Mouse (Mus musculus) heart, embryonic 15.5 days (tissue): ENCODE results near the gene Bmpr1b. TPM values are rescaled to one million over a fixed set of nuclear protein-coding genes. Genes with fewer than 3 reads are reported as not detected.
"Not testable (repeated sequence)": the region's sequence is repeated elsewhere in the genome, so short reads cannot be mapped to it uniquely, and the experiment has no call there.

Experiments
- ATAC-seq: fragments of 200-750 bp; cut with Nextera tagmentation; replicated peaks from 2 replicates; pipeline ENCODE4 v1.8.0; 2017; ENCODE audit warnings: low read depth, moderate TSS enrichment; ENCODE audit not compliant: insufficient number of reproducible peaks, insufficient read depth, low FRiP score
- H3K27ac ChIP-seq: fragments of 300-500 bp; sonication (generic); 2 replicates; pipeline ENCODE4 v1.5.1; 2015; ENCODE audit warnings: mild to moderate bottlenecking, inconsistent platforms
- H3K27me3 ChIP-seq: fragments of 300-500 bp; sonication (generic); 2 replicates; pipeline ENCODE4 v1.6.1; 2015; ENCODE audit warnings: inconsistent platforms
- H3K36me3 ChIP-seq: fragments of 300-500 bp; sonication (generic); 2 replicates; pipeline ENCODE4 v1.6.1; 2015; ENCODE audit warnings: mild to moderate bottlenecking, inconsistent platforms
- H3K4me1 ChIP-seq: fragments of 300-500 bp; sonication (generic); replicated peaks from 2 replicates; pipeline ENCODE4 v1.6.1; 2015; ENCODE audit warnings: inconsistent platforms
- H3K4me2 ChIP-seq: fragments of 300-500 bp; sonication (generic); 2 replicates; pipeline ENCODE4 v1.6.1; 2015; ENCODE audit warnings: inconsistent platforms, mild to moderate bottlenecking, moderate library complexity
- H3K4me3 ChIP-seq: fragments of 300-500 bp; sonication (generic); 2 replicates; pipeline ENCODE4 v1.5.1; 2015; ENCODE audit warnings: mild to moderate bottlenecking, inconsistent platforms
- H3K9ac ChIP-seq: fragments of 300-500 bp; sonication (generic); 2 replicates; pipeline ENCODE4 v1.6.1; 2015; ENCODE audit warnings: mild to moderate bottlenecking, inconsistent platforms
- H3K9me3 ChIP-seq: fragments of 300-500 bp; sonication (generic); replicated peaks from 2 replicates; pipeline ENCODE4 v1.6.1; 2016; ENCODE audit warnings: inconsistent platforms
- WGBS: fragments of 180-500 bp; shearing (Covaris S2); methylation state at CpG from one replicate; pipeline ENCODE4 v1.1.7; 2015; ENCODE audit warnings: mixed read lengths; 5-methylcytosine and 5-hydroxymethylcytosine counted together
- polyA plus RNA-seq: library from polyadenylated mRNA; unstranded; fragments of >200 nt; fragmentation: Nextera tagmentation; extraction: Ambion mirVana; gene quantifications from 2 replicates; pipeline ENCODE4 v1.2.1, GENCODE M21; 2015

Bmpr1b gene
- 0.59 and 1.2 TPM in 2 replicates for polyA plus RNA-seq

DNA sequence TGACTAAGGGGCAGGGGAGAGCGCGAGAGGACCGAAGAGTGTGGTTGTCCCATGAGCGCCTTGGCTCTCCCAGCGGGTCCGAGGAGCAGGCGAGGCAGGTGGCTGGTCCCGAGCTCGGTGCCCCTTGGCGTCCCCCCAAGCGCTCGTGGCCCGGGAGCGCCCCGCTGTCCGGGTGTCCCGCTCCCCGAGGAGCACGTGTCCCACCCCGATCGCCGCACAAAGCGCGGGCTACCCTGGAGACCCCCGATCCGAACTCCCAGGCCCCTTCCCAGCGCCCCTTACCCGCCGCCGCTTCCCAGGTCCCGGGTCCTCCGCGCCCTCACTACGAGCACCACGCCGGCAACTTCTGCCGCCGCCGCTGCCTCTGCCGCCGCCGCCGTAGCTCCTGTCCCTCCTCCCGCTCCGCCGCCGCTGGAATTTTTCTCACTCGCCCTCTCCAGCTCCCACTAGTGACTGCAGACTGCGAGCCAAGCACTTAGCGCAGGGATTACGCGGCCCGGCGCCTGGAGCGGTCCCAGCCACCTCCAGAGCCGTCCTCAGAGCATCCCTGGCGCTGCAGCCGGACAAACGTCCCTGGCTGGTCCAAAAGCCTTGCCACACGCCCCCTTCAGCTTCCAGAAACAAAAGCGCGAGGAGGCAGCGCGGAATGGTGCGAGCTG lies at the start of gene Bmpr1b:
Gene Bmpr1b, minus strand, starts transcription at position 563 of the 659 bp plus-strand sequence.
- Histone ChIP-seq H3K36me3 (no peaks in the 10 kb centered on the region), H3K9me3 (no peaks in the 10 kb centered on the region), H3K4me2 (peak within 1 kb of the TSS; percentile 99), H3K9ac (peak within 1 kb of the TSS; percentile 64), H3K27me3 (peaks cover 47% of the 10 kb centered on the region), H3K27ac (no peak within 1 kb of the TSS), H3K4me1 (peaks cover 11% of the 10 kb centered on the region), H3K4me3 (peak within 1 kb of the TSS; percentile 68)
- under 1% methylated on average over 65 of the region's 65 CpGs for WGBS
- peak; percentile 83; the same call in 1 of the 2 replicates for ATAC-seq

DNA sequence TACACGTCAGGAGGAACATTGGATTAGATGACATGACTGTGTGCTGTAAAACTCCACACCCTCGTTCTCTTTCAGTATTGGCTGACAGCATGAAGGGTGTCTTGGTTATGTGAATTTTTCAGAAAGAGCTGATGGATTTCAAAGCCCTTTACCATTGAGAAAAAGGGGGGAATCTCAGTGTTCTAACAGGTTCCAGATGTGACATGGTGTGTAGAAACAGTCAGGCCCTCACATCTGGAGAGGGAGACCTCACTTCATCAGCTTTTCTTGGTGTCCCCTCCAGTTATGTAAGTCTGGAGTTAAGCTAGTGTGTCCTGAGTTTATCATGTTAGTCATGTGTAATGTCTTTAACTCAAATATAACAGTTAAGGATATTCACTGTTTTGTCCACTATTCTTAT lies 43.6 kb upstream of the Bmpr1b start:
- WGBS = 64% methylated on average over 2 of the region's 2 CpGs
- Histone ChIP-seq H3K9me3 (no peaks in the 10 kb centered on the region), H3K36me3 (no peaks in the 10 kb centered on the region), H3K4me1 (no peaks in the 10 kb centered on the region), H3K27me3 (no peaks in the 10 kb centered on the region), H3K4me2 (no peak overlapping the region), H3K27ac (no peak overlapping the region), H3K4me3 (no peak overlapping the region), H3K9ac (no peak overlapping the region)
- no peak for ATAC-seq

DNA sequence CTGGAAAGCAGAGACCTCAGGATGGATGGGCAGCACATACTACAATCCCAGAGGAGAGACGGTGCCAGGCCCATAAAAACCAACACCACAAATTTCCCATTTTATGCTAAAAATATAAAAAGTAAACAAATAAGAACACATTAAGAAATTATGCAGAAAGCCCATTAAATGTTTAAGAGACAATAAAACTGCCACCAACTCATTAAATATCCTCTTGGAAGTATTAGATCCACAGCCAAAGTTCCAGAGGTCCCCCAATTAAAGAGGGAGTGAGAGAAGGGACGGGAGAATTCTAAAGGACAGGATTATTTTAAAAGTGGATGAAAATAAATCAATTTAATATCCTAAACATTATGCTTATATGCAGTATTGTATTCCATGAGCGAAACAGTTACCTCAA lies 43.0 kb upstream of the Bmpr1b start:
- no peak overlapping the region for H3K27ac ChIP-seq
- ATAC-seq = no peak
- no peaks in the 10 kb centered on the region for H3K27me3 ChIP-seq
- H3K9me3 ChIP-seq = no peaks in the 10 kb centered on the region
- no peak overlapping the region for H3K4me3 ChIP-seq
- H3K4me2 ChIP-seq = no peak overlapping the region
- H3K9ac ChIP-seq = no peak overlapping the region
- no peaks in the 10 kb centered on the region for H3K36me3 ChIP-seq
- H3K4me1 ChIP-seq = no peaks in the 10 kb centered on the region
- WGBS = 73% methylated on average over 3 of the region's 3 CpGs

DNA sequence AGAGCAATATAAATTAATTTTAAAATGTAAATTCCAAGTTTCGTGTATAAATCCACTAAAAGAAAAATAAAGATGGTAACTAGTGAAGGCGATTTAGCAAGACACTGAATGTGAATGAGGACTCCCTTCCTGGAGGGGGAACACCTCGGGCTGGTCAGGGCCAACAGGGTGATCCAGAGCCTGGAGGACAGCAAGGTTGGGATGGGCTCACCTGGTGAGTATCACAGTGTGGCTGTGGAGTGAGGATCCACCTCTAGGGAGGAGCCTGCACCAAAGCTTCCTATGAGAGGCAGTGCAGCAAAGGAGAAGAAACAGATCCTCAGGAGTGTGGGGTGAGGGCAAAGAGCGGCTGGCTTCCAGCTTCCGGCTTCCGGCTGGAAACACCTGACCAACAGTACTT lies 40.8 kb upstream of the Bmpr1b start:
- Histone ChIP-seq H3K36me3 (no peaks in the 10 kb centered on the region), H3K9ac (no peak overlapping the region), H3K4me2 (no peak overlapping the region), H3K27me3 (no peaks in the 10 kb centered on the region), H3K27ac (no peak overlapping the region), H3K9me3 (no peaks in the 10 kb centered on the region), H3K4me3 (no peak overlapping the region), H3K4me1 (no peaks in the 10 kb centered on the region)
- WGBS = 63% methylated on average over 6 of the region's 6 CpGs
- ATAC-seq = no peak

GRCm38 (mm10) chr3:142209057-142209456 lies 39.8 kb upstream of the Bmpr1b start:
- H3K4me2 ChIP-seq = no peak overlapping the region
- H3K27ac ChIP-seq = no peak overlapping the region
- no peaks in the 10 kb centered on the region for H3K36me3 ChIP-seq
- H3K9me3 ChIP-seq = no peaks in the 10 kb centered on the region
- WGBS = 84% methylated on average over 11 of the region's 11 CpGs
- no peaks in the 10 kb centered on the region for H3K27me3 ChIP-seq
- H3K9ac ChIP-seq = no peak overlapping the region
- no peak for ATAC-seq
- no peak overlapping the region for H3K4me3 ChIP-seq
- H3K4me1 ChIP-seq = no peaks in the 10 kb centered on the region

- H3K4me2 ChIP-seq = no peak overlapping the region
- WGBS = 83% methylated on average over 6 of the region's 6 CpGs
- H3K4me1 ChIP-seq = no peaks in the 10 kb centered on the region
- H3K36me3 ChIP-seq = no peaks in the 10 kb centered on the region
- no peak for ATAC-seq
- H3K9me3 ChIP-seq = no peaks in the 10 kb centered on the region
- no peak overlapping the region for H3K9ac ChIP-seq
- no peak overlapping the region for H3K4me3 ChIP-seq
- H3K27me3 ChIP-seq = no peaks in the 10 kb centered on the region
- H3K27ac ChIP-seq = no peak overlapping the region
Observed at GRCm38 (mm10) chr3:142207488-142207887, 38.3 kb upstream of the Bmpr1b start.

DNA sequence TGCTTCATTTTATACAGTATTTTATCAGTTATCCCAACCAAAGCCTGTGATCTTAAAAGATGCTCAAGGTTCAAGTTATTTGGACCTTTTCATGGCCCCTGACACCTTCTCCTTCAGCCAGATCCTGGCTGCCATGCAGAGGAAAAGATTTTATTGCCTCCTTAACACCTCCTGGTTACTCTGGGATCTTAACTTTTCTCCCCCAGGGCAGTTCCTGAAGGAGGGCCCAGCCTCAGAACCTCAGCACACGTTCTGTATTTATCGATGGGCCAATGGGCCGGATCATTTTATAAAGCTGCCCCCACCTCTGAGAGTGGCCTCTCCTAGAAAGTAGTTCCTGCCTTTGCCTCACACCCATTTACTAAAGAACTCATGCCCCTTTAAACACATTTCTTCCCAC lies 37.1 kb upstream of the Bmpr1b start:
- Histone ChIP-seq H3K9me3 (no peaks in the 10 kb centered on the region), H3K9ac (no peak overlapping the region), H3K27ac (no peak overlapping the region), H3K36me3 (no peaks in the 10 kb centered on the region), H3K27me3 (no peaks in the 10 kb centered on the region), H3K4me2 (no peak overlapping the region), H3K4me1 (no peaks in the 10 kb centered on the region), H3K4me3 (no peak overlapping the region)
- 83% methylated on average over 3 of the region's 3 CpGs for WGBS
- ATAC-seq = no peak

GRCm38 (mm10) chr3:142196142-142196541 lies 26.9 kb upstream of the Bmpr1b start:
- no peaks in the 10 kb centered on the region for H3K27me3 ChIP-seq
- no peaks in the 10 kb centered on the region for H3K4me1 ChIP-seq
- WGBS = 78% methylated on average over 8 of the region's 8 CpGs
- H3K27ac ChIP-seq = no peak overlapping the region
- no peak overlapping the region for H3K9ac ChIP-seq
- H3K36me3 ChIP-seq = no peaks in the 10 kb centered on the region
- ATAC-seq = no peak
- no peak overlapping the region for H3K4me3 ChIP-seq
- H3K4me2 ChIP-seq = no peak overlapping the region
- no peaks in the 10 kb centered on the region for H3K9me3 ChIP-seq

GRCm38 (mm10) chr3:142191627-142192026 lies 22.4 kb upstream of the Bmpr1b start:
- H3K36me3 ChIP-seq, H3K9me3 ChIP-seq, ATAC-seq, H3K27me3 ChIP-seq, H3K4me2 ChIP-seq, H3K4me3 ChIP-seq, H3K4me1 ChIP-seq, H3K9ac ChIP-seq, H3K27ac ChIP-seq: not testable (repeated sequence)

- no peak for ATAC-seq
- Histone ChIP-seq H3K4me1 (no peaks in the 10 kb centered on the region), H3K36me3 (no peaks in the 10 kb centered on the region), H3K9me3 (no peaks in the 10 kb centered on the region), H3K4me2 (no peak overlapping the region), H3K9ac (no peak overlapping the region), H3K27ac (no peak overlapping the region), H3K4me3 (no peak overlapping the region), H3K27me3 (no peaks in the 10 kb centered on the region)
- 73% methylated on average over 3 of the region's 3 CpGs for WGBS
Observed at GRCm38 (mm10) chr3:142186551-142186950, 17.3 kb upstream of the Bmpr1b start.

DNA sequence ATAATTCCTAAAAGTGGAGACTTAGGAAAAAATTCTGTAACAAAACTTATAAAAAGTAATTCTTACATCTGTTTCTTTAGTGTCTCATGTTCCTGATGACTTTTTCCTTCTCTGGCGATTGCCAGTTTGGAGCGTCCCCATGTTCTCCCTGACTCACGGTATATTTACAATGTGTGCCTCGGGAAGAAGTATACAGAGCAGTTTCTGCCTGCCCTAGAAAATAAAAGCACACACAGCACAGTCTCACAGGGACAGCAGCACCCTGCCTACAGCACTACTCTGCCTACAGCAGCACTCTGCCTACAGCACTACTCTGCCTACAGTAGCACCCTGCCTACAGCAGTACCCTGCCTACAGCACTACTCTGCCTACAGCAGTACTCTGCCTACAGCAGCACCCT lies 4.8 kb upstream of the Bmpr1b start:
- no peak for ATAC-seq
- peaks cover 32% of the 10 kb centered on the region for H3K27me3 ChIP-seq

GRCm38 (mm10) chr3:142168251-142168862 lies 868 bp downstream of the Bmpr1b start:
- no peak for ATAC-seq
- Histone ChIP-seq H3K36me3 (no peaks in the 10 kb centered on the region), H3K4me1 (peaks cover 11% of the 10 kb centered on the region), H3K27ac (no peak overlapping the region), H3K4me3 (peak overlapping the region; percentile 68), H3K27me3 (peaks cover 47% of the 10 kb centered on the region), H3K9ac (peak overlapping the region; percentile 64), H3K4me2 (peak overlapping the region; percentile 99), H3K9me3 (no peaks in the 10 kb centered on the region)
- WGBS = 18% methylated on average over 9 of the region's 9 CpGs

More for the DNA sequence above, 4.8 kb upstream of the Bmpr1b start:
- WGBS = 78% methylated on average over 4 of the region's 4 CpGs
- no peaks in the 10 kb centered on the region for H3K9me3 ChIP-seq
- H3K4me3 ChIP-seq = no peak overlapping the region
- H3K27ac ChIP-seq = no peak overlapping the region
- H3K4me2 ChIP-seq = no peak overlapping the region
- H3K36me3 ChIP-seq = no peaks in the 10 kb centered on the region
- peaks cover 4% of the 10 kb centered on the region for H3K4me1 ChIP-seq
- H3K9ac ChIP-seq = no peak overlapping the region
